Mouse (Mus musculus): ENCODE results near the gene Nme6. TPM values are rescaled to one million over a fixed set of nuclear protein-coding genes. Genes with fewer than 3 reads are reported as not detected.

The Nme6 gene
- polyA plus RNA-seq, 1 experiment: 22.1 TPM

DNA sequence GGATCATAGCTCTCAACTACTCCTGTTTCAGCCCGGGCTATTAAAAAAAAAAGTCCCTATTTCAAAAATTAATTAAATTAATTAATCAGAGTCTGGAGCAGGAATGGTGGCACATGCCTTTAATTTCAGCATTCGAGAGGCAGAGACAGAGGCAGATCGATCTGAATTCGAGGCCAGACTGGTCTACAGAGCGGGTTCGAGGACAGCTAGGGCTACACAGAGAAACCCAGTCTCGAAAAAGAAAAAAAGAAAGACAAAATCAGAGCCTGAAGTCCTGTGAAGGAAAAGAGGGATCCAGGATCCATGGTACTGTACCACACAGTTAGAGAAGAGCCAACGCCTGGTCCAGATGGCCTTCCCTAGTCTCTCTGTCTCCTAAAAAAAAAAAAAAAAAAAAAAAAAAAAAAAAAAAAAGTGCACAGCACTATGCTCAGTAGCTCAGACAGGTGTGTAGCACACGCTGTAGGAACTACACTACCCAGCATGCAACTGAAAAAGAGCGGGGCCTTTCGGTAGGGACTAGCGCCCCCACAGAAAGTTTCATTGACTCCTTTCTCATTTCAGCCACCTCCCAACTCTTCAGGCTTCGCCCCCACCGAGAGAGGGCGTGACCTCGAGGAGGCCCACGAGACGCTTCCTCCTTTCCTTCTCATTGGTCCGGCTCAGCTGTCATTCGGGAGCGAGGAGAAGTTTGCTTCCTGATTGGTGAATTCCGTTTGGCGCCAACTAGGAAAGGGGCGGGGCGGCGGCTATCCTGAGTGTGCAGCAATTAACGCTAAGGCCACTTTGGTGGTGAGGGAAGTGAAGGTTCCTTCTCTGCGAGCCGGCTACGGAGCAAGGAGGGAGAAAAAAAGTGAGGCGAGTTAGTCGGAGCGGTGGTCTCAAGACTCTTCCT, 42.5 kb downstream of the Nme6 start, which contains the start of gene Cdc25a:
Gene Cdc25a, plus strand, starts transcription at position 783 of the 895 bp plus-strand sequence.
- peak; percentile 87 for DNase-seq (ENCODE audit: low spot score)

DNA sequence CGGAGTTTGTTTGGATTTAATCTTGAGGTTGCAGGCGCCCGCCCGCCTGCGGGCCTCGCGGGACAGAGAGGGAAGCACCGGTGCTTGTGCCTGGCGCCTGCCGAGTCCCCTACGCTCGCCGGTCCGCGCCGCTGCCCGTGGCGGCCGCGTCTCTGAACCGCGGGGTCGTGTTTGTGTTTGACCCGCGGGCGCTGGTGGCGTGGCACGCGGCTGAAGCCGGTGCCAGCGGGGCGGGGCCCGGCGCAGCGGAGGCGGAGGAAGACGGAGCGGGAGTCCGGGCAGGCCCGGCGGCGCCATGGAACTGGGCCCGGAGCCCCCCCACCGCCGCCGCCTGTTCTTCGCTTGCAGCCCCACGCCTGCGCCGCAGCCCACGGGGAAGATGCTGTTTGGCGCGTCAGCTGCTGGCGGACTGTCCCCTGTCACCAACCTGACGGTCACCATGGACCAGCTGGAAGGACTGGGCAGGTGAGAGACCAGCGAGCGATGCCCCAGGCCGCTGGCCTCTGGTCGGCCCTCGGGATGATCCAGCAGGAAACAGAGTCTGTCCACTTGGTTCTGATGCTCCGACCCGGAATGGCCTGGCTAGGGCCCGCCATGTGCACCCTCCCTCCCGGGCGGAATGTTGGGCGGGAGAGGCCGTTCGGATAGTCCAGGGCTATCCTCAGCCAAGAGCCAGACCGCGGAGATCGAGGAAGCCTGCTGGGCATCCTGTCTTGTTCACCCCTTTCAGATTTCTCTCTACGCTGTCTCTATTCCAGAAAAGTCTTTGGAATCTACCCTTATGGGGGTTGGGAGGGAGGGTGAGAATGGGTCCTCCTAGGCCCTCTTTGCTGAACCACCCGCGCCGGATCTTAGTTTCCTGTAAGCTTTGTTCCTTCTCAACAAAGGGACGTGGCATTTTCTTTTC, 43.4 kb downstream of the Nme6 start:
- peak; percentile 62 for DNase-seq (ENCODE audit: low spot score)

GRCm38 (mm10) chr9:109876756-109877155, 44.2 kb downstream of the Nme6 start:
- no peak for DNase-seq (ENCODE audit: low spot score)

DNA sequence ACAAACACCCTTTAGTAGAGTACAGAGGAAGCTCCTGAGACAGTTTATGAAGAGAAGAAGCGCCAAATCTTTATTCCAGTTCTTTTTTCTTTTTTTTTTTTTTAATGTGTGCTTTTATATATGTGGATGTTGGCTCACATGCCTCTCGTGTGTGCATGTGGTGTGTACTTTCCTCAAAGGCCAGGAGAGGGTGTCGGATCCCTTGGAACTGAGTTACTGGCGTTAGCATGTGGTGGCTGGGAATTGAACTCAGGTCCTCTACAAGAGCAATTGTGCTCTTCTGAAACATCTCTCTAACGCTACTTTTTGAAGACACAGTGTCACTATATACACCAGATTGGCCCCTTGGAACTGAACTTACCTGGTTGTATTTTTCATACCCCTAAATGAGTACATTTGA, 45.1 kb downstream of the Nme6 start:
- no peak for DNase-seq (ENCODE audit: low spot score)

DNA sequence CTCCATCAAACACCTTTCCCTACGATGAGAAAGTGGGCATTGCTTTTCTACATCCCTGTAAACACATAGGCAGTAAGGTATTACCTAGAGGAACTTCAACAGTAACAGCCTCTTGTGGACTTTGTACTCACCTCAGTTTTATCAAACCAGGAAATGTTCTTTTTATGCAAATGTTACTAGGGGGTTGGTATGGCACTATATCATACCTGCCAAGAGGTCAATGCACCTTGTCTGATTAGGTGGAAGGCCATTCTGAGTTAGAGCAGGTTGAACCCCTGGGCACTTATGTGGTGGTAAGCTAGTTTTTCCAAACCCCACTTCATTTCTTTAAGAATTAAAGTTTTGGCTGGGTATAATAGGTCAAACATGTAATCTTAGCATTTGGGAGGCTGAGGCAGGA, 46.8 kb downstream of the Nme6 start:
- DNase-seq (ENCODE audit: low spot score): no peak

GRCm38 (mm10) chr9:109886259-109886658, 53.7 kb downstream of the Nme6 start:
- no peak for DNase-seq (ENCODE audit: low spot score)

- DNase-seq (ENCODE audit: low spot score): no peak
Measured at GRCm38 (mm10) chr9:109887321-109887720, 54.8 kb downstream of the Nme6 start.

- DNase-seq (ENCODE audit: low spot score): no peak
Measured at GRCm38 (mm10) chr9:109891501-109891900, 59.0 kb downstream of the Nme6 start.

Other genes with a start within 250 kb of the Nme6 start
- 0.21 and 0.34 TPM in 2 replicates for gene Fbxw24, start 206.7 kb upstream of the Nme6 start, polyA plus RNA-seq (2012; rRNA removed)
- gene Fbxw25, start 168.1 kb upstream of the Nme6 start, polyA plus RNA-seq (2012; rRNA removed): 0.10 TPM in 2 replicates
- 0.94 and 1.1 TPM in 2 replicates for gene Fbxw18, start 130.0 kb upstream of the Nme6 start, polyA plus RNA-seq (2012; rRNA removed)
- 0.34 and 0.61 TPM in 2 replicates for gene Fbxw26, start 86.7 kb upstream of the Nme6 start, polyA plus RNA-seq (2012; rRNA removed)
- 8.2 and 17.0 TPM in 2 replicates for gene Fbxw27, start 42.1 kb upstream of the Nme6 start, polyA plus RNA-seq (2012; rRNA removed)
- 0.11 and 0.16 TPM in 2 replicates for gene Spink8, start 20.5 kb upstream of the Nme6 start, polyA plus RNA-seq (2012; rRNA removed)
- gene Camp, start 16.9 kb downstream of the Nme6 start, polyA plus RNA-seq (2012; rRNA removed): not detected in 2 replicates
- gene Cdc25a, start 42.8 kb downstream of the Nme6 start, polyA plus RNA-seq (2012; rRNA removed): 12.6 and 13.1 TPM in 2 replicates
- gene Map4, start 98.7 kb downstream of the Nme6 start, polyA plus RNA-seq (2012; rRNA removed): 84.3 and 129 TPM in 2 replicates

Data from urinary bladder, adult 2 months (tissue).